Mouse (Mus musculus) thymus, adult 2 months (tissue): ENCODE data around the gene Usp45. TPM values are rescaled to one million over a fixed set of nuclear protein-coding genes. Genes with fewer than 3 reads are reported as not detected.
"Not testable (repeated sequence)": the region's sequence is repeated elsewhere in the genome, so short reads cannot be mapped to it uniquely, and the experiment has no call there.

Experiments
- DNase-seq: peaks from one replicate; pipeline ENCODE4 v3.0.0; 2021
- H3K27ac ChIP-seq: fragments of 200-500 bp; 2 replicates; pipeline ENCODE4 v1.5.1; 2012; ENCODE audit warnings: low read length, control low read depth; ENCODE audit not compliant: control insufficient read depth, insufficient read depth
- H3K27me3 ChIP-seq: fragments of 200-500 bp; 2 replicates; pipeline ENCODE4 v1.6.1; 2012; ENCODE audit warnings: mild to moderate bottlenecking, low read length, moderate library complexity, mixed read lengths; ENCODE audit not compliant: control insufficient read depth, insufficient read depth
- H3K36me3 ChIP-seq: fragments of 200-500 bp; 2 replicates; pipeline ENCODE4 v1.6.1; 2012; ENCODE audit warnings: mild to moderate bottlenecking, low read length, moderate library complexity; ENCODE audit not compliant: control insufficient read depth, insufficient read depth
- H3K4me1 ChIP-seq: fragments of 200-500 bp; replicated peaks from 2 replicates; pipeline ENCODE4 v1.6.1; 2012; ENCODE audit warnings: low read length; ENCODE audit not compliant: control insufficient read depth, insufficient read depth
- H3K4me3 ChIP-seq: fragments of 200-500 bp; 2 replicates; pipeline ENCODE4 v1.5.1; 2012; ENCODE audit warnings: mild to moderate bottlenecking, low read length, control low read depth, moderate library complexity; ENCODE audit not compliant: control insufficient read depth, insufficient read depth
- CTCF ChIP-seq: fragments of 200-500 bp; IDR thresholded peaks from 2 replicates; pipeline ENCODE4 v1.5.1; 2012; ENCODE audit warnings: mild to moderate bottlenecking, control low read depth, low read length, moderate library complexity, borderline replicate concordance; ENCODE audit not compliant: control insufficient read depth, poor library complexity, insufficient read depth; ENCODE audit errors: extremely low read depth
- POLR2A ChIP-seq: fragments of 200-500 bp; IDR thresholded peaks from 2 replicates; pipeline ENCODE4 v1.6.1; 2012; ENCODE audit warnings: mild to moderate bottlenecking, low read length, control low read depth, moderate library complexity; ENCODE audit not compliant: control insufficient read depth, poor library complexity, insufficient read depth; ENCODE audit errors: extremely low read depth
- WGBS: fragments of 180-500 bp; shearing (Covaris S2); methylation state at CpG from one replicate; pipeline ENCODE4 v1.1.7; 2018; 5-methylcytosine and 5-hydroxymethylcytosine counted together
- polyA plus RNA-seq: library from polyadenylated mRNA; depleted of rRNA; stranded (reverse); fragments of >200 nt; gene quantifications from 2 replicates; pipeline ENCODE4 v1.2.3, GENCODE M21; 2012; rRNA removed

The Usp45 gene
- polyA plus RNA-seq, result 5.6 and 5.8 TPM in 2 replicates

- Histone ChIP-seq H3K4me3 (peak within 1 kb of the TSS; percentile 84), H3K36me3 (no peaks in the 10 kb centered on the region), H3K27me3 (no peaks in the 10 kb centered on the region), H3K4me1 (0 out of 2 replicates have a peak, but pooled peaks cover 4% of the 10 kb centered on the region), H3K27ac (no peak within 1 kb of the TSS)
- DNase-seq, result peak; percentile 74
- 3% methylated on average over 17 of the region's 17 CpGs for WGBS
- no peak for TF ChIP-seq POLR2A
- TF ChIP-seq CTCF, result peak; percentile 85
Observed at GRCm38 (mm10) chr4:21766863-21767304, at the start of gene Usp45, which contains the start of gene Tstd3. TSS of gene Usp45 (plus strand) at chr4:21767156. TSS of gene Tstd3 (minus strand) at chr4:21767212.

- no peaks in the 10 kb centered on the region for H3K4me1 ChIP-seq
- TF ChIP-seq CTCF, result no peak
- no peak for TF ChIP-seq POLR2A
- H3K36me3 ChIP-seq, result no peaks in the 10 kb centered on the region
- no peaks in the 10 kb centered on the region for H3K27me3 ChIP-seq
- H3K4me3 ChIP-seq, result no peak overlapping the region
- 75% methylated on average over 7 of the region's 7 CpGs for WGBS
- H3K27ac ChIP-seq, result no peak overlapping the region
- DNase-seq, result no peak
Observed at GRCm38 (mm10) chr4:21722752-21723334, 44.1 kb upstream of the Usp45 start.

- H3K4me3 ChIP-seq, result peak overlapping the region; percentile 68
- H3K36me3 ChIP-seq, result no peaks in the 10 kb centered on the region
- H3K27me3 ChIP-seq, result no peaks in the 10 kb centered on the region
- peak; percentile 44 for DNase-seq
- under 1% methylated on average over 22 of the region's 22 CpGs for WGBS
- H3K4me1 ChIP-seq, result peaks cover 2% of the 10 kb centered on the region
- no peak overlapping the region for H3K27ac ChIP-seq
- no peak for TF ChIP-seq CTCF
- no peak for TF ChIP-seq POLR2A
Observed at GRCm38 (mm10) chr4:21726912-21727614, 39.9 kb upstream of the Usp45 start.

- Histone ChIP-seq H3K4me1 (peaks cover 2% of the 10 kb centered on the region), H3K36me3 (no peaks in the 10 kb centered on the region), H3K4me3 (peak within 1 kb of the TSS; percentile 68), H3K27me3 (no peaks in the 10 kb centered on the region), H3K27ac (no peak within 1 kb of the TSS)
- DNase-seq, result peak; percentile 91
- under 1% methylated on average over 37 of the region's 37 CpGs for WGBS
- peak; percentile 33; the same call in 1 of the 2 replicates for TF ChIP-seq CTCF
- TF ChIP-seq POLR2A, result peak; percentile 70; the same call in 1 of the 2 replicates
Observed at GRCm38 (mm10) chr4:21727615-21728165, 39.3 kb upstream of the Usp45 start, which contains the start of gene Ccnc. TSS of gene Ccnc (plus strand) at chr4:21727701.

- H3K36me3 ChIP-seq, result peaks cover 3% of the 10 kb centered on the region
- no peak for DNase-seq
- H3K27me3 ChIP-seq, result no peaks in the 10 kb centered on the region
- no peaks in the 10 kb centered on the region for H3K4me1 ChIP-seq
- H3K27ac ChIP-seq, result no peak overlapping the region
- no peak overlapping the region for H3K4me3 ChIP-seq
- WGBS, result 95% methylated on average over 4 of the region's 4 CpGs
- no peak for TF ChIP-seq POLR2A
- TF ChIP-seq CTCF, result no peak
Observed at GRCm38 (mm10) chr4:21739169-21739568, 27.8 kb upstream of the Usp45 start.

- DNase-seq, H3K27ac ChIP-seq, H3K27me3 ChIP-seq, H3K4me3 ChIP-seq, H3K4me1 ChIP-seq, H3K36me3 ChIP-seq: not testable (repeated sequence)
- WGBS, result 97% methylated on average over 8 of the region's 8 CpGs
Observed at GRCm38 (mm10) chr4:21744142-21744541, 22.8 kb upstream of the Usp45 start.
